Mouse (Mus musculus): ENCODE data around the gene Imp3. TPM values are rescaled to one million over a fixed set of nuclear protein-coding genes. Genes with fewer than 3 reads are reported as not detected.
"Not testable (repeated sequence)": the region's sequence is repeated elsewhere in the genome, so short reads cannot be mapped to it uniquely, and the experiment has no call there.

Imp3 gene
- total RNA-seq, 2 experiments from 2014 or later, result 77.0 to 87.0 TPM

- DNase-seq (ENCODE audit: low spot score in 2 of 2), result no peak
Measured at GRCm38 (mm10) chr9:56918466-56918865, 18.8 kb upstream of the Imp3 start.

- DNase-seq (ENCODE audit: low spot score in 2 of 2), result no peak
Measured at GRCm38 (mm10) chr9:56922746-56923145, 14.5 kb upstream of the Imp3 start.

- no peak for DNase-seq (ENCODE audit: low spot score in 2 of 2)
Measured at GRCm38 (mm10) chr9:56923841-56924650, 13.2 kb upstream of the Imp3 start.

GRCm38 (mm10) chr9:56924651-56925027 lies 12.6 kb upstream of the Imp3 start:
- peak; percentile 91 to 94 for DNase-seq (ENCODE audit: low spot score in 2 of 2)

GRCm38 (mm10) chr9:56925291-56926024 lies 11.8 kb upstream of the Imp3 start:
- no peak for DNase-seq (ENCODE audit: low spot score in 2 of 2)

- DNase-seq (ENCODE audit: low spot score in 2 of 2), result no peak
Measured at GRCm38 (mm10) chr9:56926025-56926360, 11.3 kb upstream of the Imp3 start.

- no peak for DNase-seq (ENCODE audit: low spot score in 2 of 2)
Measured at GRCm38 (mm10) chr9:56926387-56926786, 10.9 kb upstream of the Imp3 start.

- peak; percentile 41 to 50 for DNase-seq (ENCODE audit: low spot score in 2 of 2)
Measured at GRCm38 (mm10) chr9:56927191-56928012, 9.9 kb upstream of the Imp3 start.

- DNase-seq (ENCODE audit: low spot score in 2 of 2), result peak; percentile 94
Measured at GRCm38 (mm10) chr9:56928041-56928811, 9.0 kb upstream of the Imp3 start, which contains the start of gene Snx33. TSS of gene Snx33 (minus strand) at chr9:56928371.

GRCm38 (mm10) chr9:56929496-56929895 lies 7.8 kb upstream of the Imp3 start:
- no peak for DNase-seq (ENCODE audit: low spot score in 2 of 2)

GRCm38 (mm10) chr9:56930556-56930955 lies 6.7 kb upstream of the Imp3 start:
- DNase-seq (ENCODE audit: low spot score in 2 of 2), result no peak

- no peak for DNase-seq (ENCODE audit: low spot score in 2 of 2)
Measured at GRCm38 (mm10) chr9:56936861-56937222, 433 bp upstream of the Imp3 start.

GRCm38 (mm10) chr9:56938374-56938773 lies 1.1 kb downstream of the Imp3 start:
- no peak for DNase-seq (ENCODE audit: low spot score in 2 of 2)

- DNase-seq (ENCODE audit: low spot score in 2 of 2), result peak; percentile 36 to 48
Measured at GRCm38 (mm10) chr9:56947481-56947880, 10.2 kb downstream of the Imp3 start.

- not testable (repeated sequence) for DNase-seq (ENCODE audit: low spot score in 2 of 2)
Measured at GRCm38 (mm10) chr9:56948699-56949098, 11.4 kb downstream of the Imp3 start.

- DNase-seq (ENCODE audit: low spot score in 2 of 2), result no peak
Measured at GRCm38 (mm10) chr9:56949767-56950166, 12.5 kb downstream of the Imp3 start.

GRCm38 (mm10) chr9:56950414-56951400 lies 13.4 kb downstream of the Imp3 start, which contains the start of gene Snupn:
TSS of gene Snupn (plus strand) at chr9:56950878.
- peak; percentile 94 for DNase-seq (ENCODE audit: low spot score in 2 of 2)

GRCm38 (mm10) chr9:56953562-56953961 lies 16.3 kb downstream of the Imp3 start:
- DNase-seq (ENCODE audit: low spot score in 2 of 2), result no peak

- DNase-seq (ENCODE audit: low spot score in 2 of 2), result no peak
Measured at GRCm38 (mm10) chr9:56956966-56957675, 19.8 kb downstream of the Imp3 start.
